In the genomic region with DNA sequence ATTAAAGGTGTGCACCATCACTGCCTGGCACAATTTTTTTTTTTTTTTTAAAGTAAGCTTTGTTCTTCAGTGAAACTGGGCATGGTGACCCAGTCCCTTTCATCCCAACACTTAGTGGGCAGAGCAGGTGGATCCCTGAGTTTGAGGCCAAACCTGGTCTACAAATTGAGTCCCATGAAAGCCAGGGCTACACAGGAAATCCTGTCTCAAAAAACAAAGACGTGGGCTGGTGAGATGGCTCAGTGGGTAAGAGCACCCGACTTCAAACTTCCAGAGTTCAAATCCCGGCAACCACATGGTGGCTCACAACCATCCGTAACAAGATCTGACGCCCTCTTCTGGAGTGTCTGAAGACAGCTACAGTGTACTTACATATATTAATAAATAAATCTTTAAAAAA, we compare ENCODE assay signal across 17 mouse cellular contexts. TPM values are rescaled to one million over a fixed set of nuclear protein-coding genes. Genes with fewer than 3 reads are reported as not detected.
DNase-seq lines count a peak whose midpoint lies in the region; ATAC-seq and TF ChIP-seq lines count a peak whose summit lies in the region.
"Not testable (repeated sequence)": the region's sequence is repeated elsewhere in the genome, so short reads cannot be mapped to it uniquely, and the experiment has no call there.
"Had no signal": no experiment of that assay in that cellular context is flagged by ENCODE, and none has a peak within 500 bp of the region (broad histone marks: within the 10 kb centered on the region; RNA-seq: fewer than 3 reads in every experiment).

No protein-coding gene starts in this region.

- intact Hi-C loops in gastrocnemius, adult 2 months (cut with DNase I), result not testable (repeated sequence)

- DNase-seq in 3T3-L1 (ENCODE audit: low read depth, low spot score), result peak; percentile 39
- peak; percentile 30 for DNase-seq in CD4-positive, CD25-positive, alpha-beta regulatory T cell, adult 2 months (ENCODE audit: low read depth, low spot score)
- peak; percentile 43 for DNase-seq in Muller cell, postnatal 12 days (ENCODE audit: inconsistent ontology term)
- DNase-seq in gastrocnemius, adult 2 months, result not testable (repeated sequence)
- peak; percentile 74 for DNase-seq in heart, embryonic 10.5 days (ENCODE audit: low spot score)
- DNase-seq in retina, postnatal 1 day, result peak; percentile 59

- H3K9me3 ChIP-seq in heart, embryonic 10.5 days; liver, embryonic 12.5 days (replicated peaks); lung, embryonic 15.5 days: not testable (repeated sequence)

- H3K36me3 ChIP-seq in heart, embryonic 10.5 days; liver, embryonic 12.5 days; lung, embryonic 15.5 days: not testable (repeated sequence)

- 51% methylated on average over 5 of the region's 5 CpGs for WGBS in heart, embryonic 10.5 days
- 38% methylated on average over 5 of the region's 5 CpGs for WGBS in liver, embryonic 12.5 days (ENCODE audit: insufficient replicate concordance)
- WGBS in lung, embryonic 15.5 days, result 47% methylated on average over 5 of the region's 5 CpGs

- peak overlapping the region; percentile 35; the same call in 1 of the 2 replicates for H3K27ac ChIP-seq in gastrocnemius, adult 2 months
- H3K27ac ChIP-seq in heart, embryonic 10.5 days, result not testable (repeated sequence)
- H3K27ac ChIP-seq in liver, embryonic 12.5 days, result peak overlapping the region; percentile 79; the same call in 1 of the 2 replicates
- peak overlapping the region; percentile 84; the same call in 1 of the 2 replicates for H3K27ac ChIP-seq in lung, embryonic 15.5 days

- not testable (repeated sequence) for H3K27me3 ChIP-seq in heart, embryonic 10.5 days (ENCODE audit: insufficient read depth, poor library complexity, severe bottlenecking); liver, embryonic 12.5 days (replicated peaks); lung, embryonic 15.5 days

- not testable (repeated sequence) for H3K4me2 ChIP-seq in liver, embryonic 12.5 days; lung, embryonic 15.5 days

- peaks cover 15% of the 10 kb centered on the region for H3K4me1 ChIP-seq in heart, embryonic 10.5 days
- H3K4me1 ChIP-seq in liver, embryonic 12.5 days, result peaks cover 41% of the 10 kb centered on the region
- H3K4me1 ChIP-seq in lung, embryonic 15.5 days, result peaks cover 13% of the 10 kb centered on the region; the same call in 1 of the 2 replicates

- ATAC-seq in liver, embryonic 12.5 days; lung, embryonic 15.5 days (ENCODE audit: borderline replicate concordance, extremely low read depth, low FRiP score, low TSS enrichment): not testable (repeated sequence)

- H3K9ac ChIP-seq in liver, embryonic 12.5 days; lung, embryonic 15.5 days: not testable (repeated sequence)

- TF ChIP-seq CTCF in gastrocnemius, adult 2 months (IDR thresholded peaks at IDR 0.05), result not testable (repeated sequence)

- not testable (repeated sequence) for H3K4me3 ChIP-seq in gastrocnemius, adult 2 months; heart, embryonic 10.5 days; liver, embryonic 12.5 days; lung, embryonic 15.5 days

RNA-seq across cellular contexts. Expression of a gene that starts 45.0 kb away (rescaled TPM):
- not detected for total RNA-seq in gastrocnemius, adult 2 months (2021)
- polyA plus RNA-seq in heart, embryonic 10.5 days (2016; fragmentation: Nextera tagmentation; extraction: Ambion mirVana), result 0.22 and 0.31 TPM in 2 replicates
- not detected in 2 replicates for polyA plus RNA-seq in liver, embryonic 12.5 days (2016; fragmentation: Nextera tagmentation; extraction: Ambion mirVana)
- 0.46 and 0.54 TPM in 2 replicates for polyA plus RNA-seq in lung, embryonic 15.5 days (2015; fragmentation: Nextera tagmentation; extraction: Ambion mirVana)
- total RNA-seq: gastrocnemius, postnatal 36 days; granulocyte monocyte progenitor cell, adult 5-6 weeks; heart, postnatal 4 days had no signal
- polyA plus RNA-seq: C2C12; embryonic facial prominence, embryonic 10.5 days; erythroblast, embryonic 14.5 days; forebrain, embryonic 15.5 days; G1E; hindbrain, embryonic 11.5 days had no signal

RNA-seq across cellular contexts. Expression of a gene that starts 45.1 kb away (rescaled TPM):
- total RNA-seq in gastrocnemius, adult 2 months (2021), result under 1 TPM; 0.26 to 0.45 TPM
- 11.2 and 12.1 TPM in 2 replicates for polyA plus RNA-seq in heart, embryonic 10.5 days (2016; fragmentation: Nextera tagmentation; extraction: Ambion mirVana)
- polyA plus RNA-seq in liver, embryonic 12.5 days (2016; fragmentation: Nextera tagmentation; extraction: Ambion mirVana), result 5.0 and 5.9 TPM in 2 replicates
- 9.0 and 11.3 TPM in 2 replicates for polyA plus RNA-seq in lung, embryonic 15.5 days (2015; fragmentation: Nextera tagmentation; extraction: Ambion mirVana)
